Mouse (Mus musculus) embryo, embryonic 9.5 days (tissue): ENCODE measurements at regions not wholly inside any gene's neighbourhood (a gene's known extent, or its start where the extent isn't known, plus 50 kb on each side); places are given as distances from the start of the nearest gene placed in this dataset.

ENCODE experiments used
- DNase-seq: peaks from one replicate; pipeline ENCODE4 v3.0.0-alpha.2; 2017; ENCODE audit errors: extremely low spot score

- peak; percentile 6 for DNase-seq
Measured at GRCm38 (mm10) chr10:96724436-96725175, 107.8 kb downstream of the Btg1 start.

- DNase-seq, result no peak
Measured at GRCm38 (mm10) chr10:96726801-96727780, 110.3 kb downstream of the Btg1 start.

- DNase-seq, result no peak
Measured at GRCm38 (mm10) chr10:96733581-96733980, 116.8 kb downstream of the Btg1 start.

GRCm38 (mm10) chr10:96735146-96735545, 118.3 kb downstream of the Btg1 start:
- DNase-seq, result no peak

- no peak for DNase-seq
Measured at GRCm38 (mm10) chr10:96735885-96736628, 119.3 kb downstream of the Btg1 start.

- DNase-seq, result no peak
Measured at GRCm38 (mm10) chr10:96737972-96738371, 121.2 kb downstream of the Btg1 start.

- no peak for DNase-seq
Measured at GRCm38 (mm10) chr10:96738606-96739005, 121.8 kb downstream of the Btg1 start.

- DNase-seq, result no peak
Measured at GRCm38 (mm10) chr10:96744167-96744777, 127.5 kb downstream of the Btg1 start.

GRCm38 (mm10) chr10:96747015-96747663, 130.3 kb downstream of the Btg1 start:
- DNase-seq, result no peak

- peak; percentile 14 for DNase-seq
Measured at GRCm38 (mm10) chr10:96750861-96751260, 134.1 kb downstream of the Btg1 start.

GRCm38 (mm10) chr10:96751580-96752264, 134.9 kb downstream of the Btg1 start:
- peak; percentile 77 for DNase-seq

- DNase-seq, result no peak
Measured at GRCm38 (mm10) chr10:96752531-96752930, 135.7 kb downstream of the Btg1 start.

- DNase-seq, result no peak
Measured at GRCm38 (mm10) chr10:96753521-96753920, 136.7 kb downstream of the Btg1 start.

- DNase-seq, result peak; percentile 24
Measured at GRCm38 (mm10) chr10:96755674-96756073, 138.9 kb downstream of the Btg1 start.

GRCm38 (mm10) chr10:96756355-96757084, 139.7 kb downstream of the Btg1 start:
- DNase-seq, result no peak

GRCm38 (mm10) chr10:96757311-96757710, 140.5 kb downstream of the Btg1 start:
- DNase-seq, result no peak

- DNase-seq, result no peak
Measured at GRCm38 (mm10) chr10:96761601-96762000, 144.8 kb downstream of the Btg1 start.

- no peak for DNase-seq
Measured at GRCm38 (mm10) chr10:96765626-96766025, 148.8 kb downstream of the Btg1 start.

GRCm38 (mm10) chr10:96778220-96778619, 161.4 kb downstream of the Btg1 start:
- DNase-seq, result no peak

GRCm38 (mm10) chr10:96783966-96784365, 167.2 kb downstream of the Btg1 start:
- no peak for DNase-seq
